ENCODE assay signal across 27 mouse cellular contexts in the genomic region with DNA sequence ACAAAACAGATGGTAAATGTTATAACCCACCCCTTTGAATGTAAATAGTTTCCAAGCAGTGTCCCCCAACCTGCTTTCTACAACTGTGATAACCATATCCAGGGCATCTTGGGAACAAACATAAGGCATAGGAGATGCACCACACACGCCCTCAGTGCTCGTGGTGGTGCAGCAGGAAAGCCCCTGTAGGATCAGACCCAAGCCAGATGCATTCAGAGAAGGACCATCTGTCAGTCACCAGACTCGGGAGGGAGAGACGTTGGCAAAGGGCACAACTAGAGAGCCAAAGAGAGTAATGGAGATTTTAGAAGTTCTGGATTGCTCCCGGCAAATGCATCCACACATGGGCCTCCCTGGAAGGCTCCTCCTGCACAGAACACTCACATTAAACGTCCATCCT. TPM values are rescaled to one million over a fixed set of nuclear protein-coding genes. Genes with fewer than 3 reads are reported as not detected.
"Had no signal": no experiment of that assay in that cellular context is flagged by ENCODE, and none has a peak within 500 bp of the region (broad histone marks: within the 10 kb centered on the region; RNA-seq: fewer than 3 reads in every experiment).

No protein-coding gene starts in this region.

- H3K4me2 ChIP-seq: limb, embryonic 12.5 days; limb, embryonic 15.5 days; liver, embryonic 11.5 days; lung, embryonic 14.5 days; midbrain, embryonic 12.5 days; neural tube, embryonic 13.5 days; stomach, embryonic 15.5 days had no signal

- ATAC-seq: liver, postnatal 0 days; lung, postnatal 0 days had no signal

- H3K9ac ChIP-seq: limb, embryonic 12.5 days; limb, embryonic 15.5 days; liver, embryonic 14.5 days; liver, postnatal 0 days; lung, embryonic 14.5 days; midbrain, embryonic 12.5 days; neural tube, embryonic 13.5 days; stomach, embryonic 15.5 days had no signal

- DNase-seq: kidney, postnatal 25 days; layer of hippocampus, adult 9-11 months; liver, postnatal 0 days; lung, embryonic 14.5 days; retina, postnatal 1 day; right cerebral cortex, postnatal 25 days; spleen, adult 18-20 months; thymus, postnatal 25 days had no signal

- H3K36me3 ChIP-seq: limb, embryonic 12.5 days; limb, embryonic 15.5 days; midbrain, embryonic 12.5 days; neural tube, embryonic 13.5 days; stomach, embryonic 15.5 days had no signal

- H3K4me3 ChIP-seq: layer of hippocampus, adult 2 months; left cerebral cortex, adult 2 months; limb, embryonic 12.5 days; limb, embryonic 15.5 days; midbrain, embryonic 12.5 days; myocyte; neural tube, embryonic 13.5 days; stomach, embryonic 15.5 days had no signal

- H3K4me1 ChIP-seq: limb, embryonic 12.5 days; limb, embryonic 15.5 days; stomach, embryonic 15.5 days had no signal

- H3K9me3 ChIP-seq: limb, embryonic 12.5 days; limb, embryonic 15.5 days; midbrain, embryonic 12.5 days; neural tube, embryonic 13.5 days; stomach, embryonic 15.5 days had no signal

- H3K27me3 ChIP-seq: limb, embryonic 12.5 days; limb, embryonic 15.5 days; neural tube, embryonic 13.5 days; stomach, embryonic 15.5 days had no signal

- H3K27ac ChIP-seq: kidney, postnatal 0 days; layer of hippocampus, adult 2 months; left cerebral cortex, adult 2 months; limb, embryonic 12.5 days; limb, embryonic 15.5 days; liver, embryonic 14.5 days; macrophage; midbrain, embryonic 12.5 days; neural tube, embryonic 13.5 days; stomach, embryonic 15.5 days had no signal

RNA-seq across cellular contexts. Expression of gene Ccna1, which starts 29.5 kb away (rescaled TPM):
- total RNA-seq: megakaryocyte, adult 5-6 weeks; monocyte, adult 5-6 weeks; neutrophil, adult 5-6 weeks had no signal
- polyA plus RNA-seq: liver, postnatal 0 days; macrophage; myocyte had no signal

RNA-seq across cellular contexts. Expression of gene Ccdc169, which starts 52.4 kb away (rescaled TPM):
- total RNA-seq: megakaryocyte, adult 5-6 weeks; monocyte, adult 5-6 weeks; neutrophil, adult 5-6 weeks had no signal
- polyA plus RNA-seq: kidney, embryonic 14.5 days; large intestine, adult 2 months; liver, embryonic 11.5 days; liver, embryonic 14.5 days; liver, postnatal 0 days; lung, embryonic 14.5 days; lung, postnatal 0 days; midbrain, embryonic 12.5 days; neural tube, embryonic 13.5 days; thymus, postnatal 0 days had no signal
